Mouse (Mus musculus): ENCODE data around the gene Pla2r1. TPM values are rescaled to one million over a fixed set of nuclear protein-coding genes. Genes with fewer than 3 reads are reported as not detected.

The Pla2r1 gene
- polyA plus RNA-seq, 1 experiment from 2014 or later = 0.35 TPM

- Histone ChIP-seq H3K9ac (no peak overlapping the region), H3K27ac (replicated peaks) (no peak overlapping the region), H3K36me3 (no peaks in the 10 kb centered on the region), H3K9me3 (no peaks in the 10 kb centered on the region), H3K4me2 (no peak overlapping the region), H3K27me3 (no peaks in the 10 kb centered on the region), H3K4me3 (no peak overlapping the region), H3K4me1 (replicated peaks) (no peaks in the 10 kb centered on the region)
- WGBS = 91% methylated on average over 7 of the region's 7 CpGs
- no peak for ATAC-seq (ENCODE audit: low FRiP score, low read depth)
Measured at GRCm38 (mm10) chr2:60479906-60480305, 73.2 kb downstream of the Pla2r1 start.

- H3K4me3 ChIP-seq = no peak overlapping the region
- 89% methylated on average over 2 of the region's 2 CpGs for WGBS
- no peak overlapping the region for H3K4me2 ChIP-seq
- no peaks in the 10 kb centered on the region for H3K27me3 ChIP-seq
- no peaks in the 10 kb centered on the region for H3K9me3 ChIP-seq
- no peaks in the 10 kb centered on the region for H3K36me3 ChIP-seq
- ATAC-seq (ENCODE audit: low FRiP score, low read depth) = no peak
- no peaks in the 10 kb centered on the region for H3K4me1 ChIP-seq (replicated peaks)
- no peak overlapping the region for H3K9ac ChIP-seq
- H3K27ac ChIP-seq (replicated peaks) = no peak overlapping the region
Measured at GRCm38 (mm10) chr2:60478778-60479177, 74.3 kb downstream of the Pla2r1 start.

GRCm38 (mm10) chr2:60468901-60469770 lies 84.0 kb downstream of the Pla2r1 start:
- WGBS = 54% methylated on average over 11 of the region's 11 CpGs

GRCm38 (mm10) chr2:60452376-60452775 lies 100.7 kb downstream of the Pla2r1 start:
- Histone ChIP-seq H3K4me2 (no peak overlapping the region), H3K27ac (replicated peaks) (no peak overlapping the region), H3K9me3 (no peaks in the 10 kb centered on the region), H3K36me3 (no peaks in the 10 kb centered on the region), H3K27me3 (no peaks in the 10 kb centered on the region), H3K4me3 (no peak overlapping the region), H3K9ac (no peak overlapping the region), H3K4me1 (replicated peaks) (no peaks in the 10 kb centered on the region)
- no peak for ATAC-seq (ENCODE audit: low FRiP score, low read depth)
- WGBS = 80% methylated on average over 7 of the region's 7 CpGs

More at GRCm38 (mm10) chr2:60468901-60469770, 84.0 kb downstream of the Pla2r1 start:
- no peak for ATAC-seq (ENCODE audit: low FRiP score, low read depth)
- no peak overlapping the region for H3K9ac ChIP-seq
- H3K4me2 ChIP-seq = no peak overlapping the region
- H3K27ac ChIP-seq (replicated peaks) = no peak overlapping the region; the same call in 1 of the 2 replicates
- no peaks in the 10 kb centered on the region for H3K9me3 ChIP-seq
- H3K27me3 ChIP-seq = no peaks in the 10 kb centered on the region
- H3K36me3 ChIP-seq = no peaks in the 10 kb centered on the region
- H3K4me1 ChIP-seq (replicated peaks) = peaks cover 4% of the 10 kb centered on the region; the same call in 1 of the 2 replicates
- H3K4me3 ChIP-seq = no peak overlapping the region

GRCm38 (mm10) chr2:60451119-60451773 lies 101.9 kb downstream of the Pla2r1 start:
- Histone ChIP-seq H3K9me3 (no peaks in the 10 kb centered on the region), H3K4me2 (no peak overlapping the region), H3K36me3 (no peaks in the 10 kb centered on the region), H3K4me3 (no peak overlapping the region), H3K27ac (replicated peaks) (no peak overlapping the region), H3K4me1 (replicated peaks) (no peaks in the 10 kb centered on the region), H3K27me3 (no peaks in the 10 kb centered on the region), H3K9ac (no peak overlapping the region)
- WGBS = 62% methylated on average over 3 of the region's 3 CpGs
- ATAC-seq (ENCODE audit: low FRiP score, low read depth) = no peak

- Histone ChIP-seq H3K27me3 (no peaks in the 10 kb centered on the region), H3K36me3 (no peaks in the 10 kb centered on the region), H3K4me2 (no peak overlapping the region), H3K27ac (replicated peaks) (no peak overlapping the region), H3K4me3 (no peak overlapping the region), H3K4me1 (replicated peaks) (no peaks in the 10 kb centered on the region), H3K9ac (no peak overlapping the region), H3K9me3 (no peaks in the 10 kb centered on the region)
- 75% methylated on average over 6 of the region's 6 CpGs for WGBS
- ATAC-seq (ENCODE audit: low FRiP score, low read depth) = no peak
Measured at GRCm38 (mm10) chr2:60449732-60450131, 103.4 kb downstream of the Pla2r1 start.

- no peaks in the 10 kb centered on the region for H3K27me3 ChIP-seq
- no peak for ATAC-seq (ENCODE audit: low FRiP score, low read depth)
Measured at GRCm38 (mm10) chr2:60444711-60445509, 108.2 kb downstream of the Pla2r1 start.

GRCm38 (mm10) chr2:60443279-60443678 lies 109.8 kb downstream of the Pla2r1 start:
- Histone ChIP-seq H3K27ac (replicated peaks) (no peak overlapping the region), H3K9ac (no peak overlapping the region), H3K4me3 (no peak overlapping the region), H3K27me3 (no peaks in the 10 kb centered on the region), H3K36me3 (no peaks in the 10 kb centered on the region), H3K4me2 (no peak overlapping the region), H3K9me3 (no peaks in the 10 kb centered on the region), H3K4me1 (replicated peaks) (no peaks in the 10 kb centered on the region)
- no peak for ATAC-seq (ENCODE audit: low FRiP score, low read depth)
- 94% methylated on average over 7 of the region's 7 CpGs for whole genome bisulfite sequencing

More at GRCm38 (mm10) chr2:60444711-60445509, 108.2 kb downstream of the Pla2r1 start:
- WGBS = 65% methylated on average over 9 of the region's 9 CpGs
- H3K27ac ChIP-seq (replicated peaks) = no peak overlapping the region
- no peaks in the 10 kb centered on the region for H3K9me3 ChIP-seq
- H3K36me3 ChIP-seq = no peaks in the 10 kb centered on the region
- no peak overlapping the region for H3K4me2 ChIP-seq
- H3K4me1 ChIP-seq (replicated peaks) = no peaks in the 10 kb centered on the region
- H3K9ac ChIP-seq = no peak overlapping the region
- H3K4me3 ChIP-seq = no peak overlapping the region

GRCm38 (mm10) chr2:60441875-60442274 lies 111.2 kb downstream of the Pla2r1 start:
- Histone ChIP-seq H3K4me2 (no peak overlapping the region), H3K4me1 (replicated peaks) (no peaks in the 10 kb centered on the region), H3K36me3 (no peaks in the 10 kb centered on the region), H3K4me3 (no peak overlapping the region), H3K27me3 (no peaks in the 10 kb centered on the region), H3K9ac (no peak overlapping the region), H3K27ac (replicated peaks) (no peak overlapping the region), H3K9me3 (no peaks in the 10 kb centered on the region)
- 43% methylated on average over 3 of the region's 3 CpGs for WGBS
- ATAC-seq (ENCODE audit: low FRiP score, low read depth) = no peak

- Histone ChIP-seq H3K9ac (no peak overlapping the region), H3K27me3 (no peaks in the 10 kb centered on the region), H3K4me1 (replicated peaks) (no peaks in the 10 kb centered on the region), H3K4me2 (no peak overlapping the region), H3K27ac (replicated peaks) (no peak overlapping the region), H3K36me3 (no peaks in the 10 kb centered on the region), H3K4me3 (no peak overlapping the region), H3K9me3 (no peaks in the 10 kb centered on the region)
- ATAC-seq (ENCODE audit: low FRiP score, low read depth) = no peak
- 74% methylated on average over 5 of the region's 5 CpGs for WGBS
Measured at GRCm38 (mm10) chr2:60436802-60437201, 116.3 kb downstream of the Pla2r1 start.

GRCm38 (mm10) chr2:60430315-60431021 lies 122.6 kb downstream of the Pla2r1 start:
- 73% methylated on average over 8 of the region's 8 CpGs for WGBS
- H3K9me3 ChIP-seq = no peaks in the 10 kb centered on the region

More at GRCm38 (mm10) chr2:60430315-60431021, 122.6 kb downstream of the Pla2r1 start:
- Histone ChIP-seq H3K4me2 (no peak overlapping the region), H3K27me3 (no peaks in the 10 kb centered on the region), H3K36me3 (no peaks in the 10 kb centered on the region), H3K4me1 (replicated peaks) (no peaks in the 10 kb centered on the region), H3K27ac (replicated peaks) (no peak overlapping the region), H3K9ac (no peak overlapping the region), H3K4me3 (no peak overlapping the region)
- ATAC-seq (ENCODE audit: low FRiP score, low read depth) = no peak
